Mouse (Mus musculus): ENCODE data around the gene Gm5129.

Gm5129 gene

GRCm38 (mm10) chr5:29725369-29725768 is 10.4 kb downstream of the Gm5129 start:
- no peak for DNase-seq (ENCODE audit: low spot score in 2 of 2)

- DNase-seq (ENCODE audit: low spot score in 2 of 2): no peak
Observed at GRCm38 (mm10) chr5:29721159-29721558, 14.6 kb downstream of the Gm5129 start.

GRCm38 (mm10) chr5:29712906-29713305 is 22.8 kb downstream of the Gm5129 start:
- no peak for DNase-seq (ENCODE audit: low spot score in 2 of 2)

GRCm38 (mm10) chr5:29711631-29712030 is 24.1 kb downstream of the Gm5129 start:
- DNase-seq (ENCODE audit: low spot score in 2 of 2): peak in 1 of 2 experiments; percentile 18

- DNase-seq (ENCODE audit: low spot score in 2 of 2): no peak
Observed at GRCm38 (mm10) chr5:29708258-29708657, 27.5 kb downstream of the Gm5129 start.

GRCm38 (mm10) chr5:29707241-29707640 is 28.5 kb downstream of the Gm5129 start:
- no peak for DNase-seq (ENCODE audit: low spot score in 2 of 2)

GRCm38 (mm10) chr5:29699520-29700202 is 36.1 kb downstream of the Gm5129 start:
- DNase-seq (ENCODE audit: low spot score in 2 of 2): peak in 1 of 2 experiments; percentile 9

GRCm38 (mm10) chr5:29698493-29698892 is 37.2 kb downstream of the Gm5129 start:
- no peak for DNase-seq (ENCODE audit: low spot score in 2 of 2)

- no peak for DNase-seq (ENCODE audit: low spot score in 2 of 2)
Observed at GRCm38 (mm10) chr5:29688352-29688751, 47.4 kb downstream of the Gm5129 start.

- peak in 1 of 2 experiments; percentile 13 for DNase-seq (ENCODE audit: low spot score in 2 of 2)
Observed at GRCm38 (mm10) chr5:29687671-29688070, 48.1 kb downstream of the Gm5129 start.
